Comparison of ENCODE assay signal across 10 mouse cellular contexts in genomic region chr2:143081693-143082092, GRCm38 (mm10). TPM values are rescaled to one million over a fixed set of nuclear protein-coding genes. Genes with fewer than 3 reads are reported as not detected.
DNase-seq lines count a peak whose midpoint lies in the region; ATAC-seq and TF ChIP-seq lines count a peak whose summit lies in the region.
"Had no signal": no experiment of that assay in that cellular context is flagged by ENCODE, and none has a peak within 500 bp of the region (broad histone marks: within the 10 kb centered on the region; RNA-seq: fewer than 3 reads in every experiment).

No protein-coding gene starts in this region.

- 0 out of 2 replicates have a peak overlapping the region, but pooled peaks have one; percentile 20 for H3K9ac ChIP-seq in MEL (ENCODE audit: control insufficient read depth, low read depth, low read length, poor library complexity, severe bottlenecking)
- H3K9ac ChIP-seq in heart, postnatal 0 days (replicated peaks; ENCODE audit: low read depth, low read length), result no peak overlapping the region
- no peak overlapping the region for H3K9ac ChIP-seq in lung, embryonic 16.5 days (ENCODE audit: low read length)
- H3K9ac ChIP-seq: midbrain, embryonic 13.5 days had no signal

- ATAC-seq in heart, postnatal 0 days (ENCODE audit: insufficient read depth, low read depth), result no peak
- 0 out of 2 replicates have a peak, but pooled peaks have one; percentile 49 for ATAC-seq in lung, embryonic 16.5 days (ENCODE audit: low read depth)
- ATAC-seq: midbrain, embryonic 13.5 days had no signal

- TF ChIP-seq POLR2A in MEL (IDR thresholded peaks at IDR 0.05; ENCODE audit: control insufficient read depth in 1 of 2, insufficient read depth in 1 of 2, low read depth in 1 of 2, low read length in 2 of 2, poor library complexity in 1 of 2), result no peak

- no peak for TF ChIP-seq EP300 in MEL (IDR thresholded peaks at IDR 0.05; ENCODE audit: low read depth in 1 of 2, low read length in 2 of 2)
- no peak for TF ChIP-seq EP300 in heart, postnatal 0 days (IDR thresholded peaks at IDR 0.05; ENCODE audit: low read depth)

- no peak for TF ChIP-seq RAD21 in MEL (IDR thresholded peaks at IDR 0.05; ENCODE audit: low read depth, low read length)

- 45% methylated on average over 3 of the region's 3 CpGs for WGBS in heart, postnatal 0 days
- WGBS in lung, embryonic 16.5 days, result 33% methylated on average over 3 of the region's 3 CpGs

- no peak overlapping the region for H3K27ac ChIP-seq in MEL (ENCODE audit: control insufficient read depth, low read depth, low read length)
- H3K27ac ChIP-seq in heart, postnatal 0 days (ENCODE audit: low read depth), result peak overlapping the region; percentile 53
- no peak overlapping the region for H3K27ac ChIP-seq in lung, embryonic 16.5 days (ENCODE audit: low read length)
- H3K27ac ChIP-seq: midbrain, embryonic 13.5 days had no signal

- H3K36me3 ChIP-seq in MEL (ENCODE audit: control insufficient read depth in 1 of 2, insufficient read depth in 2 of 2, low read length in 2 of 2), result no peaks in the 10 kb centered on the region; a peak in 2 of 4 replicates
- H3K36me3 ChIP-seq in heart, postnatal 0 days (replicated peaks; ENCODE audit: control insufficient read depth, insufficient read depth, low read length), result no peaks in the 10 kb centered on the region
- no peaks in the 10 kb centered on the region for H3K36me3 ChIP-seq in lung, embryonic 16.5 days (ENCODE audit: control insufficient read depth, insufficient read depth, low read length)
- H3K36me3 ChIP-seq: midbrain, embryonic 13.5 days had no signal

- DNase-seq in 416B (ENCODE audit: low read depth), result peak; percentile 11
- no peak for DNase-seq in MEL (ENCODE audit: low read depth, low spot score)
- peak; percentile 57 for DNase-seq in heart, postnatal 0 days (ENCODE audit: low spot score)
- DNase-seq in cerebellum, postnatal 25 days, result no peak
- DNase-seq in B cell, adult 2 months, result no peak
- DNase-seq in cerebellum, adult 8-10 months, result no peak

- no peaks in the 10 kb centered on the region for H3K79me2 ChIP-seq in MEL (ENCODE audit: control insufficient read depth, insufficient read depth, low read length, poor library complexity)

- no peaks in the 10 kb centered on the region; a peak in 1 of 4 replicates for H3K27me3 ChIP-seq in MEL (ENCODE audit: control insufficient read depth in 1 of 2, insufficient read depth in 2 of 2, low read length in 2 of 2)
- no peaks in the 10 kb centered on the region for H3K27me3 ChIP-seq in heart, postnatal 0 days (ENCODE audit: control insufficient read depth, insufficient read depth, low read length)
- no peaks in the 10 kb centered on the region for H3K27me3 ChIP-seq in lung, embryonic 16.5 days (ENCODE audit: control insufficient read depth, insufficient read depth, low read depth, low read length)
- H3K27me3 ChIP-seq: midbrain, embryonic 13.5 days had no signal

- H3K4me1 ChIP-seq in MEL (ENCODE audit: control insufficient read depth in 1 of 2, insufficient read depth in 2 of 2, low read length in 2 of 2), result no peaks in the 10 kb centered on the region
- H3K4me1 ChIP-seq in heart, postnatal 0 days (ENCODE audit: control insufficient read depth, insufficient read depth), result no peaks in the 10 kb centered on the region
- H3K4me1 ChIP-seq in lung, embryonic 16.5 days (replicated peaks; ENCODE audit: control insufficient read depth, insufficient read depth, low read length), result no peaks in the 10 kb centered on the region; the same call in 1 of the 2 replicates

- no peak for TF ChIP-seq CTCF in MEL (IDR thresholded peaks at IDR 0.05 in 2 of 3, conservative IDR thresholded peaks at IDR 0.05 in 1 of 3; ENCODE audit: control insufficient read depth in 1 of 3, insufficient read depth in 1 of 3, low read depth in 2 of 3, low read length in 3 of 3, poor library complexity in 1 of 3, severe bottlenecking in 1 of 3)
- TF ChIP-seq CTCF in heart, postnatal 0 days (IDR thresholded peaks at IDR 0.05; ENCODE audit: low read depth), result no peak

- no peaks in the 10 kb centered on the region for H3K9me3 ChIP-seq in MEL (replicated peaks; ENCODE audit: insufficient read depth, low read length)
- H3K9me3 ChIP-seq in heart, postnatal 0 days (replicated peaks; ENCODE audit: control insufficient read depth, low read length), result no peaks in the 10 kb centered on the region
- no peaks in the 10 kb centered on the region for H3K9me3 ChIP-seq in lung, embryonic 16.5 days (ENCODE audit: control insufficient read depth, low read length)
- H3K9me3 ChIP-seq: midbrain, embryonic 13.5 days had no signal

- peak overlapping the region; percentile 44 to 61 for H3K4me3 ChIP-seq in MEL (ENCODE audit: control insufficient read depth in 1 of 2, insufficient read depth in 1 of 2, low read depth in 2 of 2, low read length in 2 of 2)
- H3K4me3 ChIP-seq in heart, postnatal 0 days (ENCODE audit: low read depth, low read length), result no peak overlapping the region
- H3K4me3 ChIP-seq in lung, embryonic 16.5 days (ENCODE audit: low read length), result no peak overlapping the region
- H3K4me3 ChIP-seq: midbrain, embryonic 13.5 days had no signal

- H3K4me2 ChIP-seq in heart, postnatal 0 days (ENCODE audit: low read depth, low read length), result peak overlapping the region; percentile 24
- no peak overlapping the region for H3K4me2 ChIP-seq in lung, embryonic 16.5 days (ENCODE audit: low read depth, low read length)
- H3K4me2 ChIP-seq: midbrain, embryonic 13.5 days had no signal

TF ChIP-seq in MEL, 35 proteins besides CTCF, POLR2A, EP300 and RAD21:
- TF ChIP-seq BHLHE40 (IDR thresholded peaks at IDR 0.05; ENCODE audit: borderline replicate concordance, low read depth, low read length) (no peak), NRF1 (IDR thresholded peaks at IDR 0.05; ENCODE audit: insufficient read depth, low read depth, low read length, poor library complexity, severe bottlenecking) (no peak), TCF12 (IDR thresholded peaks at IDR 0.05; ENCODE audit: low read depth, low read length) (no peak), RCOR1 (IDR thresholded peaks at IDR 0.05; ENCODE audit: low read depth, low read length) (no peak), ZMIZ1 (IDR thresholded peaks at IDR 0.05; ENCODE audit: low read depth, low read length) (no peak), USF2 (IDR thresholded peaks at IDR 0.05; ENCODE audit: borderline replicate concordance in 1 of 2, insufficient read depth in 1 of 2, low read depth in 1 of 2, low read length in 2 of 2) (no peak), SMC3 (IDR thresholded peaks at IDR 0.05; ENCODE audit: low read depth, low read length) (no peak), NELFE (IDR thresholded peaks at IDR 0.05; ENCODE audit: low read depth, low read length) (no peak), ZNF384 (IDR thresholded peaks at IDR 0.05; ENCODE audit: low read depth, low read length) (no peak), E2F4 (IDR thresholded peaks at IDR 0.05; ENCODE audit: borderline replicate concordance, low read depth, low read length) (no peak), MAZ (IDR thresholded peaks at IDR 0.05; ENCODE audit: low read depth, low read length) (no peak), MXI1 (IDR thresholded peaks at IDR 0.05; ENCODE audit: low read depth, low read length) (no peak), POLR2AphosphoS5 (IDR thresholded peaks at IDR 0.05; ENCODE audit: borderline replicate concordance, low read depth, low read length) (no peak), TAL1 (IDR thresholded peaks at IDR 0.05; ENCODE audit: low read length) (no peak)

RNA-seq across cellular contexts. Expression of gene Otor, which starts 3.4 kb away (rescaled TPM):
- not detected in 2 replicates for total RNA-seq in MEL (2012; rRNA removed)
- not detected for polyA plus RNA-seq in MEL (2012; ENCODE audit: insufficient read depth in 1 of 2, insufficient read length in 2 of 2, low read depth in 1 of 2, low replicate concordance in 2 of 2, missing spikeins in 1 of 2)
- total RNA-seq in heart, postnatal 0 days (2014; rRNA removed; ENCODE audit: low replicate concordance), result not detected in 2 replicates
- 0.21 and 0.29 TPM in 2 replicates for polyA plus RNA-seq in heart, postnatal 0 days (2015; fragmentation: Nextera tagmentation; extraction: Ambion mirVana)
- polyA plus RNA-seq in lung, embryonic 16.5 days (2015; fragmentation: Nextera tagmentation; extraction: Ambion mirVana), result 0.64 and 1.3 TPM in 2 replicates
- total RNA-seq: adrenal gland, postnatal 4 days; left cerebral cortex, postnatal 36 days had no signal

RNA-seq across cellular contexts. Expression of gene Snrpb2, which starts 18.9 kb away (rescaled TPM):
- total RNA-seq in MEL (2012; rRNA removed), result 52.8 and 58.4 TPM in 2 replicates
- polyA plus RNA-seq in MEL (2012; ENCODE audit: insufficient read depth in 1 of 2, insufficient read length in 2 of 2, low read depth in 1 of 2, low replicate concordance in 2 of 2, missing spikeins in 1 of 2), result 10 to 100 TPM in 1 of 2 experiments, not detected in 1; 60.5 TPM
- total RNA-seq in heart, postnatal 0 days (2014; rRNA removed; ENCODE audit: low replicate concordance), result 14.1 and 14.2 TPM in 2 replicates
- 38.4 and 43.6 TPM in 2 replicates for polyA plus RNA-seq in heart, postnatal 0 days (2015; fragmentation: Nextera tagmentation; extraction: Ambion mirVana)
- polyA plus RNA-seq in lung, embryonic 16.5 days (2015; fragmentation: Nextera tagmentation; extraction: Ambion mirVana), result 68.6 and 73.2 TPM in 2 replicates

Comparison
In these comparisons a context has a peak if more than half of its experiments do, and no peak if none do; other contexts are left out.
1. DNase-seq: peak in 416B (single experiment) and heart, postnatal 0 days (single experiment); none in MEL (single experiment), cerebellum, postnatal 25 days (0 of 2), B cell, adult 2 months (0 of 2) and cerebellum, adult 8-10 months (single experiment).
2. H3K4me3 ChIP-seq: peak in MEL (2 of 2); none in heart, postnatal 0 days (single experiment) and lung, embryonic 16.5 days (single experiment).